Mouse (Mus musculus) MEL (cell line): ENCODE results near the gene Brd3os. TPM values are rescaled to one million over a fixed set of nuclear protein-coding genes. Genes with fewer than 3 reads are reported as not detected.

Source experiments
- DNase-seq: peaks from one replicate; pipeline ENCODE4 v3.0.0; 2011; ENCODE audit warnings: low read depth, low spot score
- H3K27ac ChIP-seq: 2 replicates; pipeline ENCODE4 v1.5.1; 2012; ENCODE audit warnings: low read depth, mild to moderate bottlenecking, control low read depth, low read length, moderate library complexity; ENCODE audit not compliant: control insufficient read depth
- H3K27me3 ChIP-seq, 2 experiments: fragments of 150-350 bp in 1 of 2; sonication (generic) in 1 of 2; 2 replicates each; pipeline ENCODE4 v1.6.1; 2012; ENCODE audit warnings: low read length in 2 of 2, mild to moderate bottlenecking in 2 of 2, improper control_type of control experiment in 1 of 2, moderate library complexity in 1 of 2; ENCODE audit not compliant: insufficient read depth in 2 of 2, control insufficient read depth in 1 of 2
- H3K36me3 ChIP-seq, 2 experiments: 2 replicates each; pipeline ENCODE4 v1.6.1; 2012 to 2014; ENCODE audit warnings: low read length in 2 of 2, improper control_type of control experiment in 1 of 2, inconsistent platforms in 1 of 2, mild to moderate bottlenecking in 1 of 2; ENCODE audit not compliant: insufficient read depth in 2 of 2, control insufficient read depth in 1 of 2
- H3K4me1 ChIP-seq, 2 experiments: fragments of 150-350 bp in 1 of 2; sonication (generic) in 1 of 2; 2 replicates each; pipeline ENCODE4 v1.6.1; 2012; ENCODE audit warnings: low read length in 2 of 2, improper control_type of control experiment in 1 of 2, mild to moderate bottlenecking in 1 of 2; ENCODE audit not compliant: insufficient read depth in 2 of 2, control insufficient read depth in 1 of 2
- H3K4me3 ChIP-seq, 2 experiments: fragments of 150-350 bp in 1 of 2; sonication (generic) in 1 of 2; 2 replicates each; pipeline ENCODE4 v1.5.1; 2012; ENCODE audit warnings: low read depth in 2 of 2, low read length in 2 of 2, mild to moderate bottlenecking in 2 of 2, moderate library complexity in 2 of 2, control low read depth in 1 of 2, improper control_type of control experiment in 1 of 2; ENCODE audit not compliant: control insufficient read depth in 1 of 2, insufficient read depth in 1 of 2
- H3K79me2 ChIP-seq: 2 replicates; pipeline ENCODE4 v1.6.1; 2012; ENCODE audit warnings: mild to moderate bottlenecking, low read length, moderate library complexity; ENCODE audit not compliant: control insufficient read depth, poor library complexity, insufficient read depth
- H3K9ac ChIP-seq: 2 replicates; pipeline ENCODE4 v1.6.1; 2012; ENCODE audit warnings: low read depth, mild to moderate bottlenecking, control low read depth, low read length, moderate library complexity; ENCODE audit not compliant: control insufficient read depth, poor library complexity, severe bottlenecking
- H3K9me3 ChIP-seq: fragments of 150-350 bp; sonication (generic); replicated peaks from 2 replicates; pipeline ENCODE4 v1.6.1; 2012; ENCODE audit warnings: mild to moderate bottlenecking, low read length, improper control_type of control experiment, moderate library complexity; ENCODE audit not compliant: insufficient read depth
- BHLHE40 ChIP-seq: IDR thresholded peaks from 2 replicates; pipeline ENCODE4 v1.6.1; 2012; ENCODE audit warnings: low read depth, mild to moderate bottlenecking, inconsistent platforms, low read length, improper control_type of control experiment, borderline replicate concordance
- CHD2 ChIP-seq: IDR thresholded peaks from 2 replicates; pipeline ENCODE4 v1.6.1; 2011; ENCODE audit warnings: low read length, improper control_type of control experiment
- ELF1 ChIP-seq: IDR thresholded peaks from 2 replicates; pipeline ENCODE4 v1.6.1; 2014; ENCODE audit warnings: low read depth, mild to moderate bottlenecking, inconsistent platforms, low read length, improper control_type of control experiment, moderate library complexity
- GABPA ChIP-seq: IDR thresholded peaks from 2 replicates; pipeline ENCODE4 v1.6.1; 2012; ENCODE audit warnings: low read depth, mild to moderate bottlenecking, inconsistent platforms, low read length, improper control_type of control experiment, moderate library complexity
- GATA1 ChIP-seq: IDR thresholded peaks from 2 replicates; pipeline ENCODE4 v1.6.1; 2011; ENCODE audit warnings: low read depth, low read length, improper control_type of control experiment
- HCFC1 ChIP-seq: IDR thresholded peaks from 2 replicates; pipeline ENCODE4 v1.6.1; 2012; ENCODE audit warnings: low read depth, mild to moderate bottlenecking, inconsistent platforms, low read length, improper control_type of control experiment, moderate library complexity
- JUND ChIP-seq: IDR thresholded peaks from 2 replicates; pipeline ENCODE4 v1.6.1; 2011; ENCODE audit warnings: low read depth, mild to moderate bottlenecking, improper control_type of control experiment, low read length
- MXI1 ChIP-seq: IDR thresholded peaks from 2 replicates; pipeline ENCODE4 v1.6.1; 2011; ENCODE audit warnings: mild to moderate bottlenecking, low read depth, low read length, improper control_type of control experiment
- MYB ChIP-seq: IDR thresholded peaks from 2 replicates; pipeline ENCODE4 v1.6.1; 2011; ENCODE audit warnings: mild to moderate bottlenecking, low read depth, low read length, improper control_type of control experiment
- NRF1 ChIP-seq: IDR thresholded peaks from 2 replicates; pipeline ENCODE4 v1.6.1; 2014; ENCODE audit warnings: low read depth, mild to moderate bottlenecking, inconsistent platforms, low read length, improper control_type of control experiment, moderate library complexity; ENCODE audit not compliant: poor library complexity, insufficient read depth, severe bottlenecking
- RAD21 ChIP-seq: IDR thresholded peaks from 2 replicates; pipeline ENCODE4 v1.6.1; 2011; ENCODE audit warnings: mild to moderate bottlenecking, low read depth, low read length, improper control_type of control experiment
- SIN3A ChIP-seq: IDR thresholded peaks from 2 replicates; pipeline ENCODE4 v1.6.1; 2012; ENCODE audit warnings: low read length, improper control_type of control experiment, inconsistent platforms
- TAL1 ChIP-seq: IDR thresholded peaks from 2 replicates; pipeline ENCODE4 v1.6.1; 2012; ENCODE audit warnings: mild to moderate bottlenecking, inconsistent platforms, low read length, moderate library complexity, mixed read lengths
- UBTF ChIP-seq: IDR thresholded peaks from 2 replicates; pipeline ENCODE4 v1.6.1; 2012; ENCODE audit warnings: low read depth, mild to moderate bottlenecking, inconsistent platforms, low read length, improper control_type of control experiment, moderate library complexity, borderline replicate concordance; ENCODE audit not compliant: insufficient read depth
- USF1 ChIP-seq: IDR thresholded peaks from 2 replicates; pipeline ENCODE4 v1.6.1; 2014; ENCODE audit warnings: low read depth, mild to moderate bottlenecking, inconsistent platforms, low read length, improper control_type of control experiment, moderate library complexity
- ZKSCAN1 ChIP-seq: IDR thresholded peaks from 2 replicates; pipeline ENCODE4 v1.6.1; 2012; ENCODE audit warnings: low read depth, mild to moderate bottlenecking, inconsistent platforms, low read length, improper control_type of control experiment, moderate library complexity
- ZMIZ1 ChIP-seq: IDR thresholded peaks from 2 replicates; pipeline ENCODE4 v1.6.1; 2012; ENCODE audit warnings: low read depth, mild to moderate bottlenecking, inconsistent platforms, low read length, improper control_type of control experiment, moderate library complexity
- polyA plus RNA-seq, 2 experiments: library from polyadenylated mRNA; stranded (reverse) in 1 of 2; unstranded in 1 of 2; fragments of >175 nt in 1 of 2; fragments of >200 nt in 1 of 2; gene quantifications; 2 replicates each; pipeline versions ENCODE4 v1.2.1 to v1.2.4; 2012; ENCODE audit warnings: low replicate concordance in 2 of 2, low read depth in 1 of 2; ENCODE audit not compliant: insufficient read length in 2 of 2, insufficient read depth in 1 of 2, missing spikeins in 1 of 2
- total RNA-seq: library from RNA; depleted of rRNA; stranded (reverse); fragments of 300-350 nt; gene quantifications from 2 replicates; pipeline ENCODE4 v1.2.3, GENCODE M21; 2012

Brd3os gene
- total and polyA plus RNA-seq, 3 experiments = 0.31 to 2.9 TPM; not detected in 1

GRCm38 (mm10) chr2:27460651-27461050 lies 18.5 kb downstream of the Brd3os start:
- H3K27me3 ChIP-seq = no peaks in the 10 kb centered on the region
- H3K27ac ChIP-seq = no peak overlapping the region
- H3K4me1 ChIP-seq = no peaks in the 10 kb centered on the region
- peaks cover 0 to 8% of the 10 kb centered on the region in 2 experiments; a peak in 2 of 4 replicates for H3K36me3 ChIP-seq
- H3K9ac ChIP-seq = no peak overlapping the region
- no peak for TF ChIP-seq GABPA
- no peak for TF ChIP-seq ZKSCAN1
- no peak for TF ChIP-seq ZMIZ1
- no peak for TF ChIP-seq BHLHE40
- no peak for TF ChIP-seq GATA1
- no peak for TF ChIP-seq ELF1
- no peak for TF ChIP-seq TAL1
- TF ChIP-seq HCFC1 = no peak
- H3K4me3 ChIP-seq = no peak overlapping the region
- no peaks in the 10 kb centered on the region for H3K9me3 ChIP-seq
- H3K79me2 ChIP-seq = no peaks in the 10 kb centered on the region
- DNase-seq = no peak

GRCm38 (mm10) chr2:27461881-27462660 lies 19.9 kb downstream of the Brd3os start:
- peaks cover 0 to 9% of the 10 kb centered on the region in 2 experiments; a peak in 2 of 4 replicates for H3K36me3 ChIP-seq
- no peaks in the 10 kb centered on the region for H3K9me3 ChIP-seq
- DNase-seq = no peak
- H3K4me3 ChIP-seq = no peak overlapping the region
- H3K27me3 ChIP-seq = no peaks in the 10 kb centered on the region
- no peaks in the 10 kb centered on the region for H3K4me1 ChIP-seq
- no peak overlapping the region for H3K9ac ChIP-seq
- H3K27ac ChIP-seq = no peak overlapping the region
- H3K79me2 ChIP-seq = no peaks in the 10 kb centered on the region
- TF ChIP-seq MYB = no peak
- no peak for TF ChIP-seq UBTF
- no peak for TF ChIP-seq MXI1
- no peak for TF ChIP-seq JUND
- no peak for TF ChIP-seq RAD21
- no peak for TF ChIP-seq HCFC1
- no peak for TF ChIP-seq ZMIZ1
- no peak for TF ChIP-seq CHD2
- no peak for TF ChIP-seq NRF1
- TF ChIP-seq SIN3A = no peak
- no peak for TF ChIP-seq USF1
